Mouse (Mus musculus): Measurements from ENCODE around the gene Tlcd1. TPM values are rescaled to one million over a fixed set of nuclear protein-coding genes. Genes with fewer than 3 reads are reported as not detected.
A peak's percentile ranks its signal among the peaks of the same experiment; 100 is the strongest.
"Not testable (repeated sequence)": the region's sequence is repeated elsewhere in the genome, so short reads cannot be mapped to it uniquely, and the experiment has no call there.

Tlcd1 gene
- polyA plus RNA-seq, 1 experiment from 2014 or later: 62.6 TPM

GRCm38 (mm10) chr11:78178859-78179437 lies 2.4 kb downstream of the Tlcd1 start:
- ATAC-seq: peak; percentile 11
- Histone ChIP-seq H3K4me1 (peaks cover 60% of the 10 kb centered on the region), H3K4me2 (peak overlapping the region; percentile 92), H3K27me3 (replicated peaks) (no peaks in the 10 kb centered on the region), H3K27ac (peak overlapping the region; percentile 100), H3K9me3 (replicated peaks) (no peaks in the 10 kb centered on the region), H3K36me3 (peaks cover 38% of the 10 kb centered on the region), H3K9ac (peak overlapping the region; percentile 97), H3K4me3 (peak overlapping the region; percentile 94)
- 1% methylated on average over 29 of the region's 29 CpGs for WGBS (ENCODE audit: insufficient replicate concordance)

DNA sequence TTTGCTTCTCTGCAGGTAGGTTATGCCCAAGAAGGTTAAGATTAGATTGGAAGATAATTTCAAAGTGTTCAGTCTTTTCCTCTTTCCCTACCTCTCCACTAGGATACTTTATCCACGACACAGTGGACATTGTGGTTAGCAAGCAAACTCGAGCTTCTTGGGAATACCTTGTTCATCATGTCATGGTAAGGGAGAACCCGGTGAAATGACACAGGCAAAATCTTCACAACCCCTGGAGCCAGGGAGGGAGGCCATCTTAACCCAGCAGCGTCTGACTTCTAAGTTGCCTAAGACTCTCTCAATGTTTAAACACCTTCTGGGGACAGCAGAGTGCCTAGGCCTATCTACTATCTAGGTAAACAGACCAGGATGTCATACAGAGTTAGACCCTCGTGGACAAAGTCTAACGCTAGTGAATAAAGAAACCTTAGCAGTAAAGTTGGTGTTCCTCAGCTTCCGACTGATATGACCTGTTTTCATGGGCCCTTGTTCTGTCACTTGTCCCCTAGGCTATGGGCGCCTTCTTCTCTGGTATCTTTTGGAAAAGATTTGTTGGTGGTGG lies 3.0 kb downstream of the Tlcd1 start:
- H3K27ac ChIP-seq: peak overlapping the region; percentile 100
- H3K36me3 ChIP-seq: peaks cover 38% of the 10 kb centered on the region
- peak overlapping the region; percentile 97 for H3K9ac ChIP-seq
- peak overlapping the region; percentile 92 for H3K4me2 ChIP-seq
- H3K9me3 ChIP-seq (replicated peaks): no peaks in the 10 kb centered on the region
- ATAC-seq: no peak
- H3K4me3 ChIP-seq: peak overlapping the region; percentile 94
- peaks cover 60% of the 10 kb centered on the region for H3K4me1 ChIP-seq
- 8% methylated on average over 8 of the region's 8 CpGs for WGBS (ENCODE audit: insufficient replicate concordance)
- no peaks in the 10 kb centered on the region for H3K27me3 ChIP-seq (replicated peaks)

GRCm38 (mm10) chr11:78180081-78180761 lies 3.7 kb downstream of the Tlcd1 start:
- peak overlapping the region; percentile 94 for H3K4me3 ChIP-seq
- ATAC-seq: no peak
- H3K27me3 ChIP-seq (replicated peaks): no peaks in the 10 kb centered on the region
- H3K27ac ChIP-seq: peak overlapping the region; percentile 100
- WGBS (ENCODE audit: insufficient replicate concordance): 31% methylated on average over 6 of the region's 6 CpGs
- peak overlapping the region; percentile 97 for H3K9ac ChIP-seq
- H3K9me3 ChIP-seq (replicated peaks): no peaks in the 10 kb centered on the region
- H3K4me2 ChIP-seq: peak overlapping the region; percentile 92
- peaks cover 55% of the 10 kb centered on the region for H3K4me1 ChIP-seq
- H3K36me3 ChIP-seq: peaks cover 38% of the 10 kb centered on the region

DNA sequence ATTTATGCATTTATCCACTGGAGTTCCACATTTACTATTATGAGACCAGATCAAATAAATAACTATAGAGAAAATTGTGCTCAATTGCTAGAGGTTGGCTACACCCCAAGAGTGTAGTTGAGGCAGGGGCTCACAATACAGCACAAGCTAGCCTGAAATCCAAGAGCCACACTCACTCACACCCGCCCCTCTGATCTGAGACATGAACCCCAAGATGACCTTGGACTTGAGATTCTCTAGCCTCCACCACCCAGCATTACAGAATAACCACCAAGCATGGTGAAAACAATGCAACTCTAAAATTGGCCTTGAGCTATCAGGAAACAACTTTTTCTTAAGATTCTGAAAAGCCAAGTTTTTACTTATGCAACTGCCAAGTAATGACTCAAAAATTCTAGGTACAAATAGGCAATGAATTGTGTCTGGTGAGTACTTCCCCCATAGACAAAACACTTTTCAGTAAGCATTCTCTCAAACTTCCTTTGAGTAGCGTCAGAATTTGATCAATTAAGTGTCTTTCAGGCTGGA lies 5.4 kb downstream of the Tlcd1 start:
- Histone ChIP-seq H3K4me3 (peak overlapping the region; percentile 94), H3K27me3 (replicated peaks) (peaks cover 17% of the 10 kb centered on the region), H3K27ac (peak overlapping the region; percentile 100), H3K4me1 (peaks cover 47% of the 10 kb centered on the region), H3K4me2 (peak overlapping the region; percentile 92), H3K9ac (peak overlapping the region; percentile 95), H3K36me3 (peaks cover 38% of the 10 kb centered on the region), H3K9me3 (replicated peaks) (no peaks in the 10 kb centered on the region)
- WGBS (ENCODE audit: insufficient replicate concordance): 26% methylated on average over 2 of the region's 2 CpGs
- no peak for ATAC-seq

- Histone ChIP-seq H3K9me3 (replicated peaks) (no peaks in the 10 kb centered on the region), H3K4me3 (peak overlapping the region; percentile 94), H3K9ac (peak overlapping the region; percentile 95), H3K27ac (peak overlapping the region; percentile 100), H3K27me3 (replicated peaks) (peaks cover 22% of the 10 kb centered on the region), H3K36me3 (peaks cover 38% of the 10 kb centered on the region), H3K4me1 (peaks cover 47% of the 10 kb centered on the region), H3K4me2 (peak overlapping the region; percentile 92)
- no peak for ATAC-seq
- WGBS (ENCODE audit: insufficient replicate concordance): under 1% methylated on average over 7 of the region's 7 CpGs
Observed at GRCm38 (mm10) chr11:78182450-78182849, 5.9 kb downstream of the Tlcd1 start.

DNA sequence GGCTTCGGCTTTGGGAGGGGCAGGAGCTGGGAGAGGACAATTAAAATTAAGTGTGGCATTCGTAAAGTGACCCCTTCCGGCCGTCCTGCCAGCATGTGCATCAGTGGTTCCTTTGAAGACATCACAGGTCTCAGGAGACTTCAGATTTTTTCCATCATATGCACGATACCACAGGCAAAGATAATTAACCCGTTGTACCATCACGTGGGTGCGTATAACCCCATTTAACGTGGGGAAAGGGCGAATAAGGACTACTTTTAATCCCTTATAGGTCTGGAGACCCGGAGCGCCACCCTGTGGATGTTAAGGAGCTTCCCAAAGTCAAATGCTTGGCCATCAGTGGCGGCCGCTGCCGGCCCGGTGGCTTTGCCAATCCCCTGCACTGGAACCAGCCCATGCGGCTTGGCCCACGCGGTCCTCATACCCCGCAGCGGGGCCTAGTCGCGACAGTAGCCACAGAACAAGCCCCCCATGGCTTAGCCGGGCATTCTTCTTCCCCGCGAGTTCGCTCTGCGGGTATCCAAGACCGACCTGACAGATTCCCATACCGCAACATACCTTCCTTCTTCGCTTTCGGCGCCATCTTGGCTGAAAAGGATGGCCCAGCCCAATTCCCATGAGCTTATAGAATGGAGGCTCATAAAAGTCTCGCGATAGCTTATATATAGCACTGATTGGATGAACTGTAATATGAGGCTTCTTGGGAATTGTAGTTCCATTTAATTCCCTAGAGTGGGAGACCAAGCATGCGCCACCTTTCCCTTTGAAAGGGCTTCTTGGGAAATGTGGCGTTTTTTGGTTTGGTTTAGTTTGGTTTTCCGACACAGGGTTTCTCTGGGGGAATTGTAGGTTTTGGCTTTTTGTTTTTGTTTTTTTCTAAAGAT lies 6.7 kb downstream of the Tlcd1 start, which contains the start of gene Rpl23a:
Gene Rpl23a, minus strand, starts transcription at position 624 of the 884 bp plus-strand sequence.
- H3K4me3 ChIP-seq: peak within 1 kb of the TSS; percentile 94
- H3K27ac ChIP-seq: peak within 1 kb of the TSS; percentile 100
- peaks cover 30% of the 10 kb centered on the region for H3K27me3 ChIP-seq (replicated peaks)
- H3K9ac ChIP-seq: peak within 1 kb of the TSS; percentile 95
- peak within 1 kb of the TSS; percentile 92 for H3K4me2 ChIP-seq
- peaks cover 38% of the 10 kb centered on the region for H3K36me3 ChIP-seq
- WGBS (ENCODE audit: insufficient replicate concordance): under 1% methylated on average over 38 of the region's 38 CpGs
- peak; percentile 73 for ATAC-seq
- peaks cover 47% of the 10 kb centered on the region for H3K4me1 ChIP-seq
- no peaks in the 10 kb centered on the region for H3K9me3 ChIP-seq (replicated peaks)

GRCm38 (mm10) chr11:78183884-78184514 lies 7.5 kb downstream of the Tlcd1 start:
- Histone ChIP-seq H3K4me1 (peaks cover 54% of the 10 kb centered on the region), H3K4me2 (peak overlapping the region; percentile 92), H3K27me3 (replicated peaks) (peaks cover 38% of the 10 kb centered on the region), H3K4me3 (peak overlapping the region; percentile 94), H3K9ac (peak overlapping the region; percentile 61), H3K36me3 (peaks cover 36% of the 10 kb centered on the region), H3K9me3 (replicated peaks) (no peaks in the 10 kb centered on the region), H3K27ac (no peak overlapping the region)
- ATAC-seq: no peak
- 35% methylated on average over 10 of the region's 10 CpGs for WGBS (ENCODE audit: insufficient replicate concordance)

DNA sequence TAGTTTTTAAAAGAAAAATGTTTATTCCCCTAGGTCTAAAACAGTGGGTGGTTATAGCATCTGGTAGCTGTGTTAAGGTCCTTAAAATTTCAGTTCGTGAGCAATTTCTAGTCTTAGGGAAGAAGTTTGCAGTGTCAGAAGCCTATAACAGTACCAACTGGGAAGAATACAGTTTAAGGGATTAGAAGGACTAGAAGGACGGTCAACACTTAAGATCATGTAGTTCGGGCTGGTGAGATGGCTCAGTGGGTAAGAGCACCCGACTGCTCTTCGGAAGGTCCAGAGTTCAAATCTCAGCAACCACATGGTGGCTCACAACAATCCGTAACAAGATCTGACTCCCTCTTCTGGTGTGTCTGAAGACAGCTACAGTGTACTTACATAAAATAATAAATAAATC lies 8.2 kb downstream of the Tlcd1 start:
- WGBS (ENCODE audit: insufficient replicate concordance): 82% methylated on average over 6 of the region's 6 CpGs
- peaks cover 29% of the 10 kb centered on the region for H3K36me3 ChIP-seq
- peaks cover 45% of the 10 kb centered on the region for H3K27me3 ChIP-seq (replicated peaks)
- not testable (repeated sequence) for H3K27ac ChIP-seq; ATAC-seq; H3K9ac ChIP-seq; H3K4me3 ChIP-seq; H3K9me3 ChIP-seq (replicated peaks)
- H3K4me2 ChIP-seq: peak overlapping the region; percentile 92; the same call in 1 of the 2 replicates
- peaks cover 52% of the 10 kb centered on the region for H3K4me1 ChIP-seq

DNA sequence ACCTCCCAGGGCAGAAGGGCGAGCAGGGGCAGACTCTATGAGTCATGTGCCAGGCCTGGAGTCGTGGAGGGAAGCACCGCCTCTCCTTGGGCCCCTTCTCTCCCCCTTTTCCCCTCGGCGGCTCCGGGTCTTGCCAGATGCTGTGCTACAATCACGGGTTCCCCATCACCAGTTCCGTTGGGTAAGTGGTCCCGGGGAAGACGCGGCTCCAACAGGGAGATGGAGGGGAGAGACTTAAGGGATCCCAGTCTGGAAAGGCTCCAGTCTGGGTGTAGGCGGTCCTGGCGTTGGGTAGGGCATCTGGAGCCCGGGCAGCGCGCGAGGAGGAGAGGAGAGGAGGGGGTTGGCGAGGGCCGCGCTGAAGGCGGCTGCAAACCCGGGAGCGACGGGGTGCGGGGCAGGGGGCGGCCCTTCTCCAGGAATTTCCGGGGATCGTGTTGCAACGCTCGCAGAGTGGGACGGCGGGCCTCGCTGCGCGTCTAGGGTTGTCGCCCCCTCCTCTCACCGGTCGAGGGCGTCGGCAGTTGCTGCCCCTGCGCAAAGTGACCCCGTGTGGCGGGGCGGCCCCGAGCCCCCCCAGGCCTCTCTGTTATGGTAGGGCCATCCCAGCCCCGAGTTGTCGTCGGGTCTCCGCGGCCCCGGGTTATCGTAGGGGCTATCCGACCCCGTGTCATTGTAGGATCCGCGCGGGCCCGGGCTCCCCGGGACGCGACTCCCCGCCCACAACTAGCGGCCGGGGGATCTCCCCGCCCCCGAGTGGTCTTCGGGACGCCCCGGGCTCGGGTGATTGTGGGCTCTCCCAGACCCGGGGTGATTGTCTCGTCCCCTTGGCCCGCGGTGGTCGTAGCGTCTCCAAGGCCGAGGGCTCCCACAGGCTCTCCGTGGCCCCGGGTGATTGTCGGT lies 12.1 kb downstream of the Tlcd1 start, which contains the start of gene Rab34:
Gene Rab34, plus strand, starts transcription at position 100 of the 903 bp plus-strand sequence.
- Histone ChIP-seq H3K9me3 (replicated peaks) (no peaks in the 10 kb centered on the region), H3K27me3 (replicated peaks) (peaks cover 81% of the 10 kb centered on the region), H3K4me1 (peaks cover 28% of the 10 kb centered on the region), H3K27ac (peak within 1 kb of the TSS; percentile 76), H3K4me2 (peak within 1 kb of the TSS; percentile 71), H3K36me3 (peaks cover 21% of the 10 kb centered on the region), H3K4me3 (peak within 1 kb of the TSS; percentile 53), H3K9ac (peak within 1 kb of the TSS; percentile 69)
- peak; percentile 17; the same call in 1 of the 2 replicates for ATAC-seq
- WGBS (ENCODE audit: insufficient replicate concordance): 1% methylated on average over 79 of the region's 80 CpGs

All from liver, embryonic 12.5 days (tissue).